Mouse (Mus musculus) heart, embryonic 13.5 days (tissue): ENCODE measurements around the gene Catsper1. TPM values are rescaled to one million over a fixed set of nuclear protein-coding genes. Genes with fewer than 3 reads are reported as not detected.

Experiments
- ATAC-seq: fragments of 200-750 bp; cut with Nextera tagmentation; 2 replicates; pipeline ENCODE4 v1.8.0; 2017; ENCODE audit warnings: moderate TSS enrichment; ENCODE audit not compliant: insufficient number of reproducible peaks, low FRiP score, low TSS enrichment; ENCODE audit errors: extremely low read depth
- H3K27ac ChIP-seq: fragments of 300-500 bp; sonication (generic); replicated peaks from 2 replicates; pipeline ENCODE4 v1.5.1; 2015; ENCODE audit warnings: moderate library complexity, mild to moderate bottlenecking, inconsistent platforms
- H3K27me3 ChIP-seq: fragments of 300-500 bp; sonication (generic); replicated peaks from 2 replicates; pipeline ENCODE4 v1.6.1; 2015; ENCODE audit warnings: mild to moderate bottlenecking, inconsistent platforms
- H3K36me3 ChIP-seq: fragments of 300-500 bp; sonication (generic); 2 replicates; pipeline ENCODE4 v1.6.1; 2015; ENCODE audit warnings: mild to moderate bottlenecking, inconsistent platforms
- H3K4me1 ChIP-seq: fragments of 300-500 bp; sonication (generic); 2 replicates; pipeline ENCODE4 v1.6.1; 2015; ENCODE audit warnings: inconsistent platforms
- H3K4me2 ChIP-seq: fragments of 300-500 bp; sonication (generic); 2 replicates; pipeline ENCODE4 v1.6.1; 2015; ENCODE audit warnings: inconsistent platforms, mild to moderate bottlenecking, moderate library complexity
- H3K4me3 ChIP-seq: fragments of 300-500 bp; sonication (generic); 2 replicates; pipeline ENCODE4 v1.5.1; 2015; ENCODE audit warnings: moderate library complexity, mild to moderate bottlenecking, inconsistent platforms
- H3K9ac ChIP-seq: fragments of 300-500 bp; sonication (generic); 2 replicates; pipeline ENCODE4 v1.6.1; 2015; ENCODE audit warnings: inconsistent platforms, mild to moderate bottlenecking, moderate library complexity
- H3K9me3 ChIP-seq: fragments of 300-500 bp; sonication (generic); 2 replicates; pipeline ENCODE4 v1.6.1; 2016; ENCODE audit warnings: inconsistent platforms
- WGBS: fragments of 180-500 bp; shearing (Covaris S2); methylation state at CpG from one replicate; pipeline ENCODE4 v1.1.7; 2015; ENCODE audit warnings: mixed read lengths; 5-methylcytosine and 5-hydroxymethylcytosine counted together
- polyA plus RNA-seq: library from polyadenylated mRNA; unstranded; fragments of >200 nt; fragmentation: Nextera tagmentation; extraction: Ambion mirVana; gene quantifications from 2 replicates; pipeline ENCODE4 v1.2.1, GENCODE M21; 2015

Gene Catsper1
- polyA plus RNA-seq, 1 experiment from 2014 or later: not detected

DNA sequence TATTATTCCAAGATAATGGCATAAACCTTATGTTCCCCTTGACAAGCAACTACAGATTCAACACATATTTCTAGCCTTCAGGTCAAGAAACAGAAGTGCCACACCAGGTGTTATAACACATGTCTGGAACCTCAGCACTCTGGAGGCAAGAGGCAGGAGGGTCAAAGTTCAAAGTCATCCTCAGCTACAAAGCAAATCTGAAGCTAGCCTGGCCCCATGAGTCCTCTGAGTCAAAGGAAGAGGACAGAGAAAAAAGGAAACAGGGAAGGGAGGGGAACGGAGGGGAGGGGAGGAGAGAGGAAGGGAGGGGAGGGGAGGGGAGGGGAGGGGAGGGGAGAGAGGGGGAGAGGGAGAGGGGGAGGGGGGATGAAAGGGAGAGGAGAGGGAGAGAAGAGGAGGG is 20.5 kb downstream of the Catsper1 start:
- 0 out of 2 replicates have a peak, but pooled peaks cover 2% of the 10 kb centered on the region for H3K4me1 ChIP-seq
- no peaks in the 10 kb centered on the region for H3K27me3 ChIP-seq
- H3K4me3 ChIP-seq: no peak overlapping the region
- WGBS: no CpG with 5 or more reads among the region's 1 CpGs
- ATAC-seq: no peak
- H3K36me3 ChIP-seq: no peaks in the 10 kb centered on the region
- no peak overlapping the region for H3K27ac ChIP-seq
- H3K9me3 ChIP-seq: no peaks in the 10 kb centered on the region
- no peak overlapping the region for H3K4me2 ChIP-seq
- no peak overlapping the region for H3K9ac ChIP-seq

DNA sequence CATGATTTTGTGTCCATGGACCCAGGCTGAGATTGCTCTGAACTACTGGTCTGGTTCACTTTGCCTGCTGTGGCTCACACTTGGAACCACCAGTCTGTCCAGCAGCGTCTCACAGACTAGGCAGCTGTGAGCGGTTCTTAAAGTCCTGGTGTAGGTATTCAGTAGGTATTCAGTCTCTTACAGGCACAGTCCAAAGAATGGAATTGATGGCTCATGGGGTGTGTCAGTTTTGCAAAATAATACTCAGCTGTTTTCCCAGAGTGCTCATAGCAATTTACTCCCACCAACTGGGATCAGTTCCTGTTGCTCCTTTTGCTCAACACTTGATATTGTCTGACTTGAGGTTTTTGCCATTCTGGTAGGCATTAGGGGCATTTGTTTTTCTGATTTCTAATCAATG is 26.6 kb downstream of the Catsper1 start:
- Histone ChIP-seq H3K36me3 (peaks cover 25% of the 10 kb centered on the region), H3K27me3 (no peaks in the 10 kb centered on the region), H3K9ac (no peak overlapping the region), H3K27ac (no peak overlapping the region), H3K9me3 (no peaks in the 10 kb centered on the region), H3K4me1 (peaks cover 16% of the 10 kb centered on the region), H3K4me2 (no peak overlapping the region), H3K4me3 (no peak overlapping the region)
- WGBS: 82% methylated on average over 2 of the region's 2 CpGs
- ATAC-seq: no peak

DNA sequence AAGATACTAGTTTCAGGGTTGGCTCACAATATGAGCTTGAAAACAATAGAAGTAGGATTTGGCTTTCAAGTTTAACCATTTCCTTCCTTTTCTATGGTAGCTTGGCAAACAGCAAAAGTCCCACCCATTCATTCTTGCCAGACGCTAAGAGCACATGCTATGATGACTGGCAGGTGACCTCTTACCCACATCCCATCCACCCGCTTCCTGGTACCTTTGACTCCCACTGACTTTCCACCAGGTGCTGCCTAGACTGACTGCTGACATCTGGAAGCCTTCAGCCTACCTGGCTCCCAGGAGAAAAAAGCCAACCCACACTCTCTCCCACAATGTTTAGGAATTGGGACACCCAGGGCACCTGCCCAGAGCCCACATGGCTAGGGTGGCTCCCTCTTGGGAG is 28.6 kb downstream of the Catsper1 start:
- Histone ChIP-seq H3K27ac (no peak overlapping the region), H3K27me3 (no peaks in the 10 kb centered on the region), H3K9ac (no peak overlapping the region), H3K4me3 (no peak overlapping the region), H3K36me3 (peaks cover 37% of the 10 kb centered on the region), H3K4me1 (peaks cover 29% of the 10 kb centered on the region), H3K4me2 (no peak overlapping the region), H3K9me3 (no peaks in the 10 kb centered on the region)
- 80% methylated on average over 2 of the region's 2 CpGs for WGBS
- ATAC-seq: no peak

DNA sequence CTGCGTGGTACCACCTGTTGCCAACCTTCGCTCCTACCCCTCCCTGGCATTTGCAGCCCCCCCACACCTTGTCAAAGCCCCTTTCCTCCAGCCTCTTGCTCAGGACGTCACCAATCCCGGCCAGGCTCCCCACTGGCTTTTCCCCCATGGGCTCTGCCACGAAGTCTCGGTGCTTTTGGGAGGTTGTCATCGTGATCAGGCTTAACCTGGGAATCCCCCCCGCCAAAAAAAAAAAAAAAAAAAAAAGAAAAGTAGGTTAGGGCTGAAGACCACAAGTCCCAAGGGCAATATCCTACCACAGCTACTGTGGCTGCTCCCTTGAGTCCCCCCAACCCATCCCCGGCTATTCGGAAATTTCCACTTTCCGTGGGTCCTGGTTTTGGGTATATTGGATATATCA is 30.2 kb downstream of the Catsper1 start:
- H3K4me2 ChIP-seq: peak overlapping the region; percentile 97
- ATAC-seq: no peak
- H3K36me3 ChIP-seq: peaks cover 53% of the 10 kb centered on the region
- H3K9me3 ChIP-seq: no peaks in the 10 kb centered on the region
- H3K4me3 ChIP-seq: peak overlapping the region; percentile 100
- H3K4me1 ChIP-seq: peaks cover 29% of the 10 kb centered on the region
- H3K27ac ChIP-seq: peak overlapping the region; percentile 97
- H3K9ac ChIP-seq: peak overlapping the region; percentile 96
- WGBS: 16% methylated on average over 11 of the region's 11 CpGs
- no peaks in the 10 kb centered on the region for H3K27me3 ChIP-seq

GRCm38 (mm10) chr19:5366175-5367052 is 30.9 kb downstream of the Catsper1 start, which contains the start of gene Eif1ad:
Eif1ad (plus strand) TSS chr19:5366741.
- no peaks in the 10 kb centered on the region for H3K27me3 ChIP-seq
- peak within 1 kb of the TSS; percentile 97 for H3K4me2 ChIP-seq
- H3K4me1 ChIP-seq: peaks cover 24% of the 10 kb centered on the region
- ATAC-seq: peak; percentile 83
- H3K36me3 ChIP-seq: peaks cover 58% of the 10 kb centered on the region
- peak within 1 kb of the TSS; percentile 100 for H3K4me3 ChIP-seq
- WGBS: under 1% methylated on average over 87 of the region's 92 CpGs
- peak within 1 kb of the TSS; percentile 97 for H3K27ac ChIP-seq
- H3K9ac ChIP-seq: peak within 1 kb of the TSS; percentile 96
- H3K9me3 ChIP-seq: no peaks in the 10 kb centered on the region

DNA sequence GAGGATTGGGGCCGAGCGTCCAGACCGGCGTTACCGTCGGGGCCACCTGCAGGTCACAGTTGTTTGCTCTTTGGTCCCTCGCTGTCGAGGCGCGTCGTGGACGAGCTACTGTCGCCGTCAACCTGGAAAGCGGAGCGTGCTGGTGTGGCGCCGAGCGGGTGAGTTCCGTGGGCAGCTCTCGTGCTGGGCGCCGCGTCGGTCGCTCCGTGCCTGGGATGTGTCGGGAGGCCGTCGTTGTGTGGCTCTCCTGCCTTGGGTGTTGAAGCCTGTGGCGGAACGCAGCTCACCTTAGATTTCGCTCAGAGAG is 31.5 kb downstream of the Catsper1 start, which contains the start of gene Banf1:
Banf1 (minus strand) TSS at position 116 of the 307 bp plus-strand sequence.
- Histone ChIP-seq H3K9me3 (no peaks in the 10 kb centered on the region), H3K4me3 (peak within 1 kb of the TSS; percentile 100), H3K4me2 (peak within 1 kb of the TSS; percentile 97), H3K9ac (peak within 1 kb of the TSS; percentile 96), H3K27ac (peak within 1 kb of the TSS; percentile 97), H3K27me3 (no peaks in the 10 kb centered on the region), H3K36me3 (peaks cover 64% of the 10 kb centered on the region), H3K4me1 (peaks cover 20% of the 10 kb centered on the region)
- under 1% methylated on average over 33 of the region's 33 CpGs for WGBS
- ATAC-seq: peak; percentile 11; the same call in 1 of the 2 replicates

GRCm38 (mm10) chr19:5367455-5367854 is 31.9 kb downstream of the Catsper1 start:
- Histone ChIP-seq H3K36me3 (peaks cover 68% of the 10 kb centered on the region), H3K9ac (peak overlapping the region; percentile 96)
- 8% methylated on average over 11 of the region's 11 CpGs for WGBS

DNA sequence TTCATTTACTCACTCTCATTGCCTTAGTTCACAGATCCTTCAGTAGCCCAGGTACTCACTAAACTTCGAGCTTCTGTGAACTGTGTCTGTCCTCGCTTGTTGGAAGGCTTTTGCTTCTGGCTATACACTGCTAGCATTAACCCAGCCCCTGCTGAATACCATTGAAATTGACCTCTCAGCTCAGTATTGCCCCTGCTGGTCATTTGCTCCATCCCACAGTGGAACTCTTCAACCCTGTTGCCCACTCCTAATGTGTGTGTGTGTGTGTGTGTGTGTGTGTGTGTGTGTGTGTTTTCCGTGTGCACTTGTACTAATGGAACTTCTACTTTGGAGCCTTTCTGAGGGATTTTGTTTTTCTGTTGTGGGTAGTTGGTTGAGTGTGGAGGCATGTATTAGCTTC is 35.4 kb downstream of the Catsper1 start:
- H3K27ac ChIP-seq: no peak overlapping the region

More at GRCm38 (mm10) chr19:5367455-5367854, 31.9 kb downstream of the Catsper1 start:
- Histone ChIP-seq H3K4me1 (peaks cover 20% of the 10 kb centered on the region), H3K4me2 (peak overlapping the region; percentile 97), H3K9me3 (no peaks in the 10 kb centered on the region), H3K27ac (peak overlapping the region; percentile 97), H3K27me3 (no peaks in the 10 kb centered on the region), H3K4me3 (peak overlapping the region; percentile 100)
- no peak for ATAC-seq

DNA sequence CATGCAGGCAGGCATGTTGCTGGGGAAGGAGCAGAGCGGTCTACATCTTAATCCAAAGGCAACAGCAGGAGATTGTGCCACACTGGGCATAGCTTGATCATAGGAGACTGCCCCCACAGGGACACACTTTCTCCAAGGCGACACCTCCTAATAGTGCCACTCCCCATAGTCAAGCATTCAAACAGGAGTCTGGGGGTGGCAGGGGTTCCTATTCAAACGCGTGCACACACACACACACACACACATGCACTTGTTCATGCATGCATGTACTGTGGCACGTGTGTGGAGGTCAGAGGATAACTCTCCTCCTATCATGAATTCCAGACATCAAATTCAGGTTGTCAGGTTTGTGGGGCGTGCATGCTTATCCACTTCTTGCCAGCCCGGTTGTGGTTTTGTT is 37.2 kb downstream of the Catsper1 start:
- no peak for ATAC-seq
- Histone ChIP-seq H3K36me3 (peaks cover 85% of the 10 kb centered on the region), H3K9me3 (no peaks in the 10 kb centered on the region), H3K4me1 (peaks cover 9% of the 10 kb centered on the region), H3K27me3 (no peaks in the 10 kb centered on the region), H3K4me3 (no peak overlapping the region), H3K27ac (no peak overlapping the region), H3K9ac (no peak overlapping the region), H3K4me2 (no peak overlapping the region)
- 87% methylated on average over 7 of the region's 7 CpGs for WGBS

More for the DNA sequence above, 35.4 kb downstream of the Catsper1 start:
- Histone ChIP-seq H3K36me3 (peaks cover 68% of the 10 kb centered on the region), H3K27me3 (no peaks in the 10 kb centered on the region), H3K4me1 (peaks cover 14% of the 10 kb centered on the region), H3K9me3 (no peaks in the 10 kb centered on the region), H3K4me3 (no peak overlapping the region), H3K9ac (no peak overlapping the region), H3K4me2 (no peak overlapping the region)
- 73% methylated on average over 3 of the region's 3 CpGs for WGBS
- no peak for ATAC-seq

- no peaks in the 10 kb centered on the region for H3K4me1 ChIP-seq
- ATAC-seq: no peak
- H3K27me3 ChIP-seq: no peaks in the 10 kb centered on the region
- H3K36me3 ChIP-seq: peaks cover 87% of the 10 kb centered on the region
- 59% methylated on average over 4 of the region's 4 CpGs for WGBS
- no peak overlapping the region for H3K27ac ChIP-seq
- H3K4me3 ChIP-seq: no peak overlapping the region
- no peaks in the 10 kb centered on the region for H3K9me3 ChIP-seq
- no peak overlapping the region for H3K9ac ChIP-seq
- no peak overlapping the region for H3K4me2 ChIP-seq
These were observed 38.6 kb downstream of the Catsper1 start for GRCm38 (mm10) chr19:5374177-5374576.

GRCm38 (mm10) chr19:5374748-5375147 is 39.2 kb downstream of the Catsper1 start:
- H3K27ac ChIP-seq: no peak overlapping the region
- WGBS: 63% methylated on average over 4 of the region's 4 CpGs
- no peak overlapping the region for H3K4me3 ChIP-seq
- H3K27me3 ChIP-seq: no peaks in the 10 kb centered on the region
- no peak overlapping the region for H3K4me2 ChIP-seq
- ATAC-seq: no peak
- H3K9ac ChIP-seq: no peak overlapping the region; the same call in 1 of the 2 replicates
- H3K4me1 ChIP-seq: no peaks in the 10 kb centered on the region
- peaks cover 87% of the 10 kb centered on the region for H3K36me3 ChIP-seq
- no peaks in the 10 kb centered on the region for H3K9me3 ChIP-seq

DNA sequence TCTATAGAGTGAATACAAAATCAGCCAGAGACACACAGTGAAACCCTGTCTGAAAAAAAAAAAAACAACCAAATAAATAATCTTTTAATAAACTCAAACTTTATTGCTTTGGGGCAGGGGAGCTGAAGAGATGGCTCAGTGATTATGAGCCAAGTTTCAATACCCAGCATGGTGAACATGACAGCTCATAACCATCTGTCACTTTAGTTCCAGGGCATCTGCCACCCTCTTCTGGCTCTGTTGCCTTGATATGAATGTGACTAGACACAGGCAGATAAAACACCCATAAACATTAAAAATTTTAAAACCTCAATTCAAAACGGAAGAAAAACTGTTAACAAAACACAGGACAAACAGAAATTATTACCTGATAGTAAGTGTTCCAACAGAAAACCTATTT is 41.9 kb downstream of the Catsper1 start:
- H3K4me1 ChIP-seq: no peaks in the 10 kb centered on the region
- 87% methylated on average over 1 of the region's 1 CpGs for WGBS
- H3K27ac ChIP-seq: no peak overlapping the region
- no peak overlapping the region for H3K4me2 ChIP-seq
- no peak overlapping the region for H3K9ac ChIP-seq
- H3K9me3 ChIP-seq: no peaks in the 10 kb centered on the region
- no peak overlapping the region for H3K4me3 ChIP-seq
- no peak for ATAC-seq
- peaks cover 89% of the 10 kb centered on the region for H3K36me3 ChIP-seq
- no peaks in the 10 kb centered on the region for H3K27me3 ChIP-seq
